Mouse (Mus musculus): ENCODE measurements around the gene Krit1. TPM values are rescaled to one million over a fixed set of nuclear protein-coding genes. Genes with fewer than 3 reads are reported as not detected.
A peak's percentile ranks its signal among the peaks of the same experiment; 100 is the strongest.

Krit1 gene
- total and polyA plus RNA-seq, 2 experiments from 2014 or later, result 23.8 to 29.5 TPM

DNA sequence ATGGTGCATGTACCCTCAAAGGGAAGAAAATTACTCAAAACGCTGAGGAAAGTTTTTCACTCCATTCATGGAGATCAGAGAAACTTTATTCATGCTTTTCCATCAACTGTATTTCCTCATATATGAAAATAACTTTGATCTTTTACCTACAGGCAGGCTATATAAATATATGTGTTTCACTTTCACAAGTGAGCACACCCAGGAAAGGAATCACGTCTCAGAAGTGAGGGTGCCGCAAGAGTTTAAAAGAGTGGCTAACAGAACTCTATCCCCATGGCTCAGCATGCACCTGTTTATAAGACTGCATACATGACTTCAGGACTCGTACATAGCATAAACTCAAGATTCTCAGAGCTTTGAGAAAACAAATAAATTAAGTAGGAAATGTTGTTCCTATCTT is 2.1 kb upstream of the Krit1 start:
- H3K4me2 ChIP-seq (ENCODE audit: low read depth, low read length), result no peak overlapping the region
- DNase-seq (ENCODE audit: low spot score), result no peak
- 72% methylated on average over 4 of the region's 4 CpGs for WGBS

DNA sequence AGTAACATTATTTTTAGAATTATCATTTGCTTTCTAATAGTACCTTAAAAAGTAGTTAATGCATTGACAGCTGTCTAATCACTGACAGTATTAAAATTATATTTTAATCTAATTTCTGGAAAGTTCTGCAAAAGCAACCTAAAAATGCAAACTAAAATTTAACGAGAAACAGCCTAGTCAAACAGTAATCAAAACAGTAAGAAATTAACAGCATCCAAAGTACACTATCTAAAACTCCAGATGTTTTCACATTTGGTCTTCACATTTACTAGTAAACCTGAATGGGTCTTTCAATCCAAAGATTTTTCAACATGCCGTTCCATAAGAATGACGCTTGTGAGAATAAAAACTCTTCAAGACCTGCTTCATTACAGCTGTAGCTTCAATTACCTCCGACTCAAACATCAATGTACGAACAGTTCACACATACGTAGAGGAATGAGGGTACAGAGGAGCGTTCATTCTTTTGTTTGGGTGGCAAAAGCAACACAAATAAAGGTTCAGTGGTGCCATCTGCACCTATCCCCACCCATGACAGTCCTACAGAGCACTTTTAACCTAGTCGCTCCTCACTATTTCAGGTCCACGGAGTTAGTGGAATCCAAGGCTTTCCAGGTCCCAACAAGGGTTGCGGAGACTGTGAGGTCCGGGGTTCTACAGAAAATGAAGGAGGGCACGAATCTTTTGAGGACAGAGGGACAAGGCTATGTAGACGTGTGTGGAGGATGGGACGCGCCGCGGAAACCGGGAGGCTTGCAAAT is 1.1 kb upstream of the Krit1 start:
- DNase-seq (ENCODE audit: low spot score), result no peak
- no peaks in the 10 kb centered on the region for H3K36me3 ChIP-seq (replicated peaks; ENCODE audit: control insufficient read depth, insufficient read depth, low read length)
- peak overlapping the region; percentile 83 for H3K9ac ChIP-seq (replicated peaks; ENCODE audit: low read depth, low read length)
- H3K27me3 ChIP-seq (ENCODE audit: control insufficient read depth, insufficient read depth, low read length), result no peaks in the 10 kb centered on the region
- 5% methylated on average over 18 of the region's 18 CpGs for WGBS
- peak overlapping the region; percentile 90 for H3K27ac ChIP-seq (ENCODE audit: low read depth)
- TF ChIP-seq CTCF (IDR thresholded peaks at IDR 0.05; ENCODE audit: low read depth) (no peak), EP300 (IDR thresholded peaks at IDR 0.05; ENCODE audit: low read depth) (no peak)
- peak overlapping the region; percentile 70 for H3K4me2 ChIP-seq (ENCODE audit: low read depth, low read length)
- H3K4me3 ChIP-seq (ENCODE audit: low read depth, low read length), result peak overlapping the region; percentile 95
- H3K4me1 ChIP-seq (ENCODE audit: control insufficient read depth, insufficient read depth), result peaks cover 6% of the 10 kb centered on the region; the same call in 1 of the 2 replicates
- H3K9me3 ChIP-seq (replicated peaks; ENCODE audit: control insufficient read depth, low read length), result no peaks in the 10 kb centered on the region
- no peak for ATAC-seq (ENCODE audit: insufficient read depth, low read depth)

More for the DNA sequence above, 2.1 kb upstream of the Krit1 start:
- Histone ChIP-seq H3K36me3 (replicated peaks; ENCODE audit: control insufficient read depth, insufficient read depth, low read length) (no peaks in the 10 kb centered on the region), H3K4me1 (ENCODE audit: control insufficient read depth, insufficient read depth) (peaks cover 6% of the 10 kb centered on the region; the same call in 1 of the 2 replicates), H3K27me3 (ENCODE audit: control insufficient read depth, insufficient read depth, low read length) (no peaks in the 10 kb centered on the region), H3K9me3 (replicated peaks; ENCODE audit: control insufficient read depth, low read length) (no peaks in the 10 kb centered on the region), H3K27ac (ENCODE audit: low read depth) (no peak overlapping the region), H3K9ac (replicated peaks; ENCODE audit: low read depth, low read length) (no peak overlapping the region), H3K4me3 (ENCODE audit: low read depth, low read length) (no peak overlapping the region)
- TF ChIP-seq CTCF (IDR thresholded peaks at IDR 0.05; ENCODE audit: low read depth) (no peak), EP300 (IDR thresholded peaks at IDR 0.05; ENCODE audit: low read depth) (no peak)
- ATAC-seq (ENCODE audit: insufficient read depth, low read depth), result no peak

DNA sequence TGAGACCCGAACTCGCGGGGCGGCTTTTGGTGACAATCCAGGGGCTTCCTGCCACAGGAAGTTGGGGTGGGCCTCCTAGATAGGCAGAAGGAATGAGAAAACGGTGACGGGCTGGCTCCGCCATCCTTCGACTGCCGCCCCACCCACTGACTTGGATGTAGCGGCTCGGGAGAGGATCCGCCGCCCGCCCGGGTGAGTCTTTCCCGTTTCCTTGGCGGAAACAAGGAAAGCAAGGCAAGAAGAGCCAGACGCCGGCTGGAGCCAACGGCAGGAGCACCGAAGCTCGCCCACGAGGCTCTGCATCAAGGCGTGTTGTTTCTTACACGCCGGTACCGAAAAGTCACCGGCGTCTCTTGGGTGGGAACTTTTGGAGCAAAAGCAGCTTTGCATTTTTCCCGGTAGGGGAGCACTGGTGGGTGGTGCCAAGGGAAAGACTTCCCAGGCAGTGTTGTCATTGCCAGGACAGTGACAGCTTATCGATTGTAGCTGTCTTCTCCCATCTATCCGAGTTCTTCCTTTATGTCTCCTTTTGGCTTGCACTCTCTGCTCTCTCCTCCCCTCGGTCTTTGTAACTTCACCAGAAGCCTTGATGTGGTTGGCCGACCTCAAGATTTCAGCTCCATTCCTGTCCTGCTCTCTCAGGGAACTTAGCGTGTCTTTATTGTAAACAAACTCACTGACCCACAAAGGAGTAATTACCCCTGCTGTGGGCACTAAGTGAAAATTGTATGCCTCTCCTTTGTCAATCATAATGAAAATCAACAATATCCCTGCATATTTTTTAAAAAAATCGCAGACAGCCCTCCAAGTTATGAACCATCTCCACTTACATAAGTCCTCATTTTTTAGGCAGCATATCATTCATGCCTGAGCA is 545 bp downstream of the Krit1 start:
- Histone ChIP-seq H3K9me3 (replicated peaks; ENCODE audit: control insufficient read depth, low read length) (no peaks in the 10 kb centered on the region), H3K4me2 (ENCODE audit: low read depth, low read length) (peak overlapping the region; percentile 70), H3K4me1 (ENCODE audit: control insufficient read depth, insufficient read depth) (peaks cover 6% of the 10 kb centered on the region; the same call in 1 of the 2 replicates), H3K27ac (ENCODE audit: low read depth) (peak overlapping the region; percentile 90), H3K27me3 (ENCODE audit: control insufficient read depth, insufficient read depth, low read length) (no peaks in the 10 kb centered on the region), H3K36me3 (replicated peaks; ENCODE audit: control insufficient read depth, insufficient read depth, low read length) (peaks cover 5% of the 10 kb centered on the region; the same call in 1 of the 2 replicates), H3K9ac (replicated peaks; ENCODE audit: low read depth, low read length) (peak overlapping the region; percentile 83), H3K4me3 (ENCODE audit: low read depth, low read length) (peak overlapping the region; percentile 95)
- DNase-seq (ENCODE audit: low spot score) (peak; percentile 43), ATAC-seq (ENCODE audit: insufficient read depth, low read depth) (peak; percentile 57)
- under 1% methylated on average over 36 of the region's 36 CpGs for WGBS
- peak; percentile 30; the same call in 1 of the 2 replicates for TF ChIP-seq EP300 (IDR thresholded peaks at IDR 0.05; ENCODE audit: low read depth)
- TF ChIP-seq CTCF (IDR thresholded peaks at IDR 0.05; ENCODE audit: low read depth), result no peak

DNA sequence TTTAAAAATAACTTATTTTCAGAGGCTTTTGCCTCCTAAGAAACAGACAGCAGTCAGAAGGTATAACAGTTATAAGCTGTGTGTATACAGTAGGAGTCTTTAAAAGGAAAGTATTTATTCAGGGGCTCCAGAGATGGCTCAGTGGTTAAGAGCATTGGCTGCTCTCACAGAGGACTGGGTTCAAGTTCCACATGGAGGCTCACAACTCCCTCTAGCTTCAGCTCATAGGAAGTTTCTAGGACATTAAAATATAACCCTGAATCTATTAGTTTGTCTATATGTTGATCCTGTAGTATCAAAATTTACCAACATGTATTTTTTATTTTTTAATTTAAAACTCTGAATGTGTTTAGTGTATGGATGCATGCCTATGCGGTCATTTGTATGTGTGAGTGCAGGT is 5.5 kb downstream of the Krit1 start:
- H3K27ac ChIP-seq (ENCODE audit: low read depth), result no peak overlapping the region
- TF ChIP-seq EP300 (IDR thresholded peaks at IDR 0.05; ENCODE audit: low read depth) (no peak), CTCF (IDR thresholded peaks at IDR 0.05; ENCODE audit: low read depth) (no peak)
- H3K9me3 ChIP-seq (replicated peaks; ENCODE audit: control insufficient read depth, low read length), result no peaks in the 10 kb centered on the region
- no peak overlapping the region for H3K9ac ChIP-seq (replicated peaks; ENCODE audit: low read depth, low read length)
- peaks cover 6% of the 10 kb centered on the region; the same call in 1 of the 2 replicates for H3K4me1 ChIP-seq (ENCODE audit: control insufficient read depth, insufficient read depth)
- DNase-seq (ENCODE audit: low spot score), result no peak
- H3K4me2 ChIP-seq (ENCODE audit: low read depth, low read length), result no peak overlapping the region
- no peak overlapping the region for H3K4me3 ChIP-seq (ENCODE audit: low read depth, low read length)
- no peak for ATAC-seq (ENCODE audit: insufficient read depth, low read depth)
- H3K36me3 ChIP-seq (replicated peaks; ENCODE audit: control insufficient read depth, insufficient read depth, low read length), result peaks cover 25% of the 10 kb centered on the region
- H3K27me3 ChIP-seq (ENCODE audit: control insufficient read depth, insufficient read depth, low read length), result no peaks in the 10 kb centered on the region
- WGBS, result 94% methylated on average over 1 of the region's 1 CpGs

DNA sequence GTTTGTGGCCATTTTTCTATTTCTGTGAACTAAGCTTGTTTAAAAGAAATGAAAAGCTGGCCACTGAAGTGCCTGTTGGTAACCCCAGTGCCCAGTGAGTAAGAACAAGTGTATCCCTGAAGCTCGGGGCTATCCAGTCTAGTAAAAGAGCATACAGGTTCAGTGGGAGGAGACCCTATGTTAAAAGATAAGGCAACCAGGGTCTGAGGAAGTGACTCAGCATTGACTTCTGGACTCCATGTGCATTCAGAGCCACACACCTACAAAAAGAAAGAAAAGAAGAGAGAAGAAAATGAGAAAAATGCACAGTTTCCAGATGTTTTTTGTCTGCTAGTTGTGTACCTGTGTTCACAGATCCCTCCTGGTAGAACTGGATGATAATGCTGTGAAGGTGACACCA is 31.1 kb downstream of the Krit1 start:
- Histone ChIP-seq H3K4me2 (ENCODE audit: low read depth, low read length) (no peak overlapping the region), H3K36me3 (replicated peaks; ENCODE audit: control insufficient read depth, insufficient read depth, low read length) (peaks cover 41% of the 10 kb centered on the region), H3K9me3 (replicated peaks; ENCODE audit: control insufficient read depth, low read length) (no peaks in the 10 kb centered on the region), H3K4me3 (ENCODE audit: low read depth, low read length) (no peak overlapping the region), H3K4me1 (ENCODE audit: control insufficient read depth, insufficient read depth) (no peaks in the 10 kb centered on the region), H3K27me3 (ENCODE audit: control insufficient read depth, insufficient read depth, low read length) (no peaks in the 10 kb centered on the region), H3K9ac (replicated peaks; ENCODE audit: low read depth, low read length) (no peak overlapping the region), H3K27ac (ENCODE audit: low read depth) (no peak overlapping the region)
- TF ChIP-seq EP300 (IDR thresholded peaks at IDR 0.05; ENCODE audit: low read depth), result no peak
- DNase-seq (ENCODE audit: low spot score), result no peak
- no peak for ATAC-seq (ENCODE audit: insufficient read depth, low read depth)
- WGBS, result 55% methylated on average over 1 of the region's 1 CpGs
